8 mouse cellular contexts compared by ENCODE assay signal in the genomic region with DNA sequence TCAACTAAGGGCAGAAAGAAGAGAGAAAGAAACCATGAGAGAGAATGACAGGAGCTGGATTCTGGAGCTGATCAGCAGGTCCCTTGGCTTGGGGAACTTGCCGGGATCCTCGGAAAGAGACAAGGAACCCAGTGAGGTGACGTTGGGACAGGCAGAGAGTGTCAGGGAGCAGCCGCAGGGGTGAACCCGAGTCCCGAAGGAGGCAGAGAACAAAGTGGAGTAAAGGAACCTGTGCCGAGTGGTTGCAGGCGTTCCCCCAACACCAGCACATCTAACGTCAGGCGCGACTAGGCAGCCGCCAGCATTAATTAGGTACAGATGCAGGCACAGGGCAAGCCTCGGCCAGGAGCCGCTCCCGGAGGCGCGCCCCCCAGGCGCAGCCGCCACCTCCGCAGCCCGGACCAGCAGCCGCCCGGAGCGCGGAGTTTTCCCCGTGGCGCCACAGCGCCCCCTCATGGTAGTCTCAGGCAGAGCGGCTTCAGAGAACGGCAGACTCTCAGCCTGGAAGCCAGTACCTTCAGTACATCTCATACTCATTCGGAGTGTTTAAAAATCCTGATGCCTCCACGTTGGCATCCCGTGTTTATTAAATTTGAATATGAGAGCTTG. TPM values are rescaled to one million over a fixed set of nuclear protein-coding genes. Genes with fewer than 3 reads are reported as not detected.
DNase-seq lines count a peak whose midpoint lies in the region; ATAC-seq and TF ChIP-seq lines count a peak whose summit lies in the region.

No protein-coding gene starts in this region.

- 1% methylated on average over 33 of the region's 33 CpGs for WGBS in forebrain, postnatal 0 days
- 1% methylated on average over 33 of the region's 33 CpGs for WGBS in lung, embryonic 16.5 days

- H3K9me3 ChIP-seq in G1E (replicated peaks): no peaks in the 10 kb centered on the region
- no peaks in the 10 kb centered on the region for H3K9me3 ChIP-seq in forebrain, postnatal 0 days (ENCODE audit: low read length)
- H3K9me3 ChIP-seq in lung, embryonic 16.5 days (ENCODE audit: control insufficient read depth, low read length): no peaks in the 10 kb centered on the region

- TF ChIP-seq CTCF in G1E (IDR thresholded peaks at IDR 0.05; ENCODE audit: low read depth, low read length): peak; percentile 86
- peak; percentile 94 for TF ChIP-seq CTCF in forebrain, postnatal 0 days (IDR thresholded peaks at IDR 0.05; ENCODE audit: low read depth)

- peak; percentile 74 for DNase-seq in G1E (ENCODE audit: low spot score)
- DNase-seq in cerebellum, adult 18-20 months: peak; percentile 77 to 90
- peak; percentile 92 for DNase-seq in forebrain, postnatal 0 days
- peak; percentile 93 for DNase-seq in heart, postnatal 4 days
- peak; percentile 42 for DNase-seq in layer of hippocampus, adult 9-10 months (ENCODE audit: low spot score)
- peak; percentile 87 for DNase-seq in ovary, postnatal 10 days (ENCODE audit: low spot score)
- peak; percentile 68 to 92 for DNase-seq in thymus, postnatal 10 days (ENCODE audit: low spot score in 2 of 2)

- peaks cover 74% of the 10 kb centered on the region for H3K27me3 ChIP-seq in G1E (ENCODE audit: insufficient read depth, low read length)
- H3K27me3 ChIP-seq in forebrain, postnatal 0 days (ENCODE audit: insufficient read depth, low read length): no peaks in the 10 kb centered on the region
- 0 out of 2 replicates have a peak, but pooled peaks cover 2% of the 10 kb centered on the region for H3K27me3 ChIP-seq in lung, embryonic 16.5 days (ENCODE audit: control insufficient read depth, insufficient read depth, low read depth, low read length)

- no peaks in the 10 kb centered on the region for H3K36me3 ChIP-seq in G1E (replicated peaks)
- H3K36me3 ChIP-seq in forebrain, postnatal 0 days (ENCODE audit: insufficient read depth): no peaks in the 10 kb centered on the region
- no peaks in the 10 kb centered on the region for H3K36me3 ChIP-seq in lung, embryonic 16.5 days (ENCODE audit: control insufficient read depth, insufficient read depth, low read length)

- H3K27ac ChIP-seq in forebrain, postnatal 0 days (ENCODE audit: low read depth, low read length): no peak overlapping the region
- H3K27ac ChIP-seq in lung, embryonic 16.5 days (ENCODE audit: low read length): peak overlapping the region; percentile 26; the same call in 1 of the 2 replicates

- no peak for ATAC-seq in G1E (ENCODE audit: extremely low read depth, insufficient number of reproducible peaks, low FRiP score, poor library complexity, severe bottlenecking)
- ATAC-seq in forebrain, postnatal 0 days: peak; percentile 91
- ATAC-seq in lung, embryonic 16.5 days (ENCODE audit: low read depth): peak; percentile 80

- H3K4me1 ChIP-seq in G1E (ENCODE audit: insufficient read depth, low read depth, low read length): peaks cover 23% of the 10 kb centered on the region
- H3K4me1 ChIP-seq in forebrain, postnatal 0 days (ENCODE audit: insufficient read depth): peaks cover 3% of the 10 kb centered on the region; the same call in 1 of the 2 replicates
- H3K4me1 ChIP-seq in lung, embryonic 16.5 days (replicated peaks; ENCODE audit: control insufficient read depth, insufficient read depth, low read length): peaks cover 24% of the 10 kb centered on the region

- peak overlapping the region; percentile 68; the same call in 1 of the 2 replicates for H3K4me3 ChIP-seq in G1E (ENCODE audit: low read depth, low read length)
- peak overlapping the region; percentile 36 for H3K4me3 ChIP-seq in forebrain, postnatal 0 days (ENCODE audit: low read depth, low read length)
- peak overlapping the region; percentile 45 for H3K4me3 ChIP-seq in lung, embryonic 16.5 days (ENCODE audit: low read length)

- H3K4me2 ChIP-seq in forebrain, postnatal 0 days (ENCODE audit: low read depth): peak overlapping the region; percentile 78
- peak overlapping the region; percentile 69 for H3K4me2 ChIP-seq in lung, embryonic 16.5 days (ENCODE audit: low read depth, low read length)

- H3K9ac ChIP-seq in forebrain, postnatal 0 days: no peak overlapping the region; the same call in 1 of the 2 replicates
- peak overlapping the region; percentile 65 for H3K9ac ChIP-seq in lung, embryonic 16.5 days (ENCODE audit: low read length)

RNA-seq across cellular contexts. Expression of gene Cpn2, which starts 31.1 kb away (rescaled TPM):
- not detected in 2 replicates for total RNA-seq in G1E (2014; fragmentation: Nextera tagmentation)
- under 0.01 and 0.16 TPM in 2 replicates for total RNA-seq in G1E (2017)
- not detected in 2 replicates for polyA plus RNA-seq in G1E (2012)
- total RNA-seq in forebrain, postnatal 0 days (2014; rRNA removed): not detected in 2 replicates
- polyA plus RNA-seq in forebrain, postnatal 0 days (2015; fragmentation: Nextera tagmentation; extraction: Ambion mirVana): not detected in 2 replicates
- not detected for total RNA-seq in heart, postnatal 4 days (2021)
- not detected in 2 replicates for polyA plus RNA-seq in lung, embryonic 16.5 days (2015; fragmentation: Nextera tagmentation; extraction: Ambion mirVana)

RNA-seq across cellular contexts. Expression of gene Lrrc15, which starts 46.9 kb away (rescaled TPM):
- total RNA-seq in G1E (2014; fragmentation: Nextera tagmentation) (not detected in 2 replicates), G1E (2017) (0.22 TPM in 1 of 2 replicates, not detected in the other)
- not detected in 2 replicates for polyA plus RNA-seq in G1E (2012)
- total RNA-seq in forebrain, postnatal 0 days (2014; rRNA removed): 0.15 and 0.48 TPM in 2 replicates
- polyA plus RNA-seq in forebrain, postnatal 0 days (2015; fragmentation: Nextera tagmentation; extraction: Ambion mirVana): 0.04 and 0.12 TPM in 2 replicates
- under 1 TPM; 0.70 to 0.76 TPM for total RNA-seq in heart, postnatal 4 days (2021)
- polyA plus RNA-seq in lung, embryonic 16.5 days (2015; fragmentation: Nextera tagmentation; extraction: Ambion mirVana): 0.13 and 0.20 TPM in 2 replicates

Comparison
In these comparisons a context has a peak if more than half of its experiments do, and no peak if none do; other contexts are left out.
1. DNase-seq: peak in every context shown above with its lines; median percentile 93 in heart, postnatal 4 days; 92 in forebrain, postnatal 0 days; 87 in ovary, postnatal 10 days; 84 in cerebellum, adult 18-20 months; 80 in thymus, postnatal 10 days; 74 in G1E; 42 in layer of hippocampus, adult 9-10 months.